Mouse (Mus musculus) ES-CJ7 (cell line): ENCODE data around the gene Krtap1-3.

Experiments
- DNase-seq: peaks from one replicate; pipeline ENCODE4 v3.0.0; 2011; ENCODE audit warnings: low read depth, low spot score

The Krtap1-3 gene

DNA sequence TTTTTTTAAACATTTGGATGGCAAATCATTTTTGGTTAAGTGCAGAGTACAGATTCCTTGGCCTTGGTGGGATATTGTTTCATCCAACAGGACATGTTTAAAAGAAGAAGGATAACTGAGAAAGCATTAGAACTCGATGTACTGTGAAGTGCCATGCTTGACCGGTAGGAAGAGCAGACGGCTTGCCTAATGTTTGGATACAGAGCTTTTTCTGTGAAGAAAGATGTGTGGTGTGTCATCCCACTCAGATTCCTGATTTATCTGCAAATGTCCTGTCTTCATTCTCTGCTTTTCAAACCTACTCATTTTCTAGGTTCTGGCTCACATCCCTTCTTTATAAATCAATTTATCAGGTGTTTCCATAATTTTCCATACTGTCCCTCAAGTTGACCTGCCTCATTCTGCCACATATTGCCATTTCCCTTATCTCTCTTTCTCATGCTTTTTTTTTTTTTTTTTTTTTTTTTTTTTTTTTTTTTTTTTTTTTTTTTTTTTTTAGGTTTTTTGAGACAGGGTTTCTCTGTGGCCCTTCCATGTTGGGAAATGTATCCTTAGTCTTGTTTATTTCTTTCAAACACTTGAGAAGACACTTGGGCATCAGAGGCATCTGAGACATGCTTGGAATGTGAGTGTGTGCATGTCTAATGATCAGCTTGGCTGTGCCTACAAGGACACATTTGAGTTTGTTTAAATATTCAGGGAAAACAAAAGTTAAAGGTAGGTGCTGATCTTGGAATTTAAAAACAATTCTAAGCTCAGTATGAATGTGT lies 33.0 kb downstream of the Krtap1-3 start:
- DNase-seq: no peak

DNA sequence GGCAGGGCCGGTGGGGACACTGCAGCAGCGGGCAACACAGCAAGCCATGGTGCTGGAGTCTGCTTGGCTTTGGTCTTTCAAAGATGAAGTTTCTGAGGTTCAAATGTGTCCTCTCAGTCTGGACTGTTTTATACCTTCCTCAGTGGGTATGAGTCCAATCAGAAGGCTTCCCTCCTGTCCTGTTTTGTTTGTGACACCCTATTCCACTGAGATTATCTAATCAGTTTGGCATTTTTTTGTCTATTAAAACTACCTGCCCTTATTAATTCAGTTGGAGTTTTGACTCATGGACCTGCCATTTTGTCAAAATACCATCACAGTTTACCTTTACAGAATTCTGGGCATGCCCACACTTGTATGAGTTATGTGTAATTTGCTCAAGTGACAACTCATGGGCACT lies 34.4 kb downstream of the Krtap1-3 start, which contains the start of gene Krtap3-2:
Krtap3-2 (minus strand) TSS at position 101 of the 400 bp plus-strand sequence.
- no peak for DNase-seq

DNA sequence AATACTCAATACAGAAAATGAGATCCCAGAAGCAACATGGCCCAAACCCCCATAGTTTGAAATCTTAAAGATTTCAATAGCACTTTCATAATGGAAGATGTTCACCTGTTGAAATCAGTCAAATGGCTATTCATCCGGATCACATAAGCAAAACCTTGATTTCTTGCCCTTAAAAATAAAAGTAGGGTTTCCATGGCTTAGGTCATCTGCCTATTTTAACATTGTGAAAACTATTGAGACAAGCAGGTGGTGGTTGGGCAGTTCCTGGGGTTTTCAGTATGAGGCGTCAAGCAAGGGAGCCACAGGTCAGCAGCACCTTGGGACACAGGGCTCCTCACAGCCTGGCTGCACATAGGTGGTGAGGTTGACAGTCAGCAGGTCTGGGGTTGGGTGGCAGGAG lies 34.9 kb downstream of the Krtap1-3 start:
- DNase-seq: no peak

DNA sequence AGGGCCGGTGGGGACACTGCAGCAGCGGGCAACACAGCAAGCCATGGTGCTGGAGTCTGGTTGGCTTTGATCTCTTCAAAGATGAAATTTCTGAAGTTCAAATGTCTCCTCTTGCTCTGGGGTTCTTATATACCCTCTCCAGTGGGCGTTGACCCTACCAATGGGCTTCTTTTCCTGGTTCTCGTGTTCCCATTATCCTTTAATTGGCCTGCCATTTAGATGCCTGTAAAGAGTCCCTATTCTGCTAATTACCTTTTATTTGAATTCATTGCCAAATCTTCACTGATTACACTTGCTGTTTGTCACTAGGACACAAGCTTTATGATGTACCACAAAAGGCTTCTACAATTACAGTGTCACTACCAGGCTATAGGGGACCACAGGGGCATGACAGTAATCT lies 40.4 kb downstream of the Krtap1-3 start, which contains the start of gene Krtap3-3:
Krtap3-3 (minus strand) TSS at position 101 of the 400 bp plus-strand sequence.
- no peak for DNase-seq

DNA sequence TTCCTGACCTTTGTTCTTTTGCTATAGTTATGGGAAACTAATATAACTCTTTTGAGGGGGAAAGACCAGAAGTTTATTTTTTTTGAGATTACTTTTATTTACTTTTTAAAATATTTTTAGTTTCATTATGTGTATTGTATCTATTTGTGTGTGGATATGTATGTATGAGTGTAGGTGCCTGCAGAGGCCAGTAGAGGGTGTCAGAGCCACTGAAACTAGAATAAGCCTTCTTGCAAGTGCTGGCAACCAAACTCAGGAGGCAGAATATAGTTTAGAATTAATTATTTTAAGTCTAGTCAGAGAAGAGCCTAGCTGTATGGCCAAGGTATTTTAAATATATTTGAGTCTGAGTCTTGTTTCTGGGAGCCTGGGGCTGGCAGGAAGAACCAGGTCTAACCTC lies 43.2 kb downstream of the Krtap1-3 start:
- peak; percentile 31 for DNase-seq
